Mouse (Mus musculus) CH12.LX (cell line): ENCODE results near the gene Dagla. TPM values are rescaled to one million over a fixed set of nuclear protein-coding genes. Genes with fewer than 3 reads are reported as not detected.

Source experiments
- DNase-seq: peaks from one replicate; pipeline ENCODE4 v3.0.0-alpha.2; 2013; ENCODE audit errors: extremely low read depth
- H3K27ac ChIP-seq: 2 replicates; pipeline ENCODE4 v1.5.1; 2012; ENCODE audit warnings: low read depth, mild to moderate bottlenecking, control low read depth, moderate library complexity; ENCODE audit not compliant: insufficient read depth
- H3K27me3 ChIP-seq: replicated peaks from 2 replicates; pipeline ENCODE3; 2012; ENCODE audit warnings: inconsistent platforms
- H3K36me3 ChIP-seq, 2 experiments: replicated peaks in 1 of 2; 2 replicates each; pipeline versions ENCODE3 to v1.6.1; 2012; ENCODE audit warnings: inconsistent platforms in 1 of 2, low read length in 1 of 2, mild to moderate bottlenecking in 1 of 2, mixed read lengths in 1 of 2, moderate library complexity in 1 of 2; ENCODE audit not compliant: control insufficient read depth in 1 of 2, insufficient read depth in 1 of 2
- H3K4me1 ChIP-seq, 2 experiments: 2 replicates each; pipeline ENCODE4 v1.6.1; 2012; ENCODE audit warnings: inconsistent platforms in 1 of 2, moderate library complexity in 1 of 2; ENCODE audit not compliant: insufficient read depth in 2 of 2, control insufficient read depth in 1 of 2
- H3K4me2 ChIP-seq: 2 replicates; pipeline ENCODE4 v1.6.1; 2012; ENCODE audit warnings: low read depth, mild to moderate bottlenecking, control low read depth; ENCODE audit not compliant: poor library complexity, insufficient read depth, severe bottlenecking
- H3K4me3 ChIP-seq, 3 experiments: fragments of 150-350 bp in 1 of 3; sonication (generic) in 1 of 3; replicated peaks in 1 of 3; 2 replicates each; pipeline versions ENCODE3 to v1.5.1; 2011 to 2012; ENCODE audit warnings: low read depth in 2 of 3, low read length in 2 of 3, mild to moderate bottlenecking in 2 of 3, moderate library complexity in 2 of 3, control low read depth in 1 of 3, improper control_type of control experiment in 1 of 3, inconsistent platforms in 1 of 3, mixed read lengths in 1 of 3; ENCODE audit not compliant: poor library complexity in 1 of 3
- H3K79me2 ChIP-seq: replicated peaks from 2 replicates; pipeline ENCODE4 v1.6.1; 2012; ENCODE audit warnings: mild to moderate bottlenecking, moderate library complexity; ENCODE audit not compliant: control insufficient read depth, poor library complexity, insufficient read depth, severe bottlenecking; ENCODE audit errors: extremely low read depth
- H3K9ac ChIP-seq: 2 replicates; pipeline ENCODE4 v1.6.1; 2012; ENCODE audit warnings: low read depth, mild to moderate bottlenecking, control low read depth, moderate library complexity; ENCODE audit not compliant: insufficient read depth
- H3K9me3 ChIP-seq: replicated peaks from 2 replicates; pipeline ENCODE3; 2012; ENCODE audit warnings: low read length, inconsistent platforms, mixed read lengths
- CTCF ChIP-seq, 2 experiments: IDR thresholded peaks in 1 of 2; conservative IDR thresholded peaks in 1 of 2; 2 replicates each; pipeline ENCODE4 v1.5.1; 2011 to 2012; ENCODE audit warnings: low read depth in 2 of 2, low read length in 2 of 2, improper control_type of control experiment in 1 of 2, inconsistent platforms in 1 of 2, mild to moderate bottlenecking in 1 of 2, moderate library complexity in 1 of 2
- ETS1 ChIP-seq: conservative IDR thresholded peaks from 2 replicates; pipeline ENCODE4 v1.6.1; 2012; ENCODE audit warnings: low read depth, mild to moderate bottlenecking, inconsistent platforms, low read length, improper control_type of control experiment, moderate library complexity
- GABPA ChIP-seq: IDR thresholded peaks from 2 replicates; pipeline ENCODE4 v1.6.1; 2012; ENCODE audit warnings: low read depth, low read length, improper control_type of control experiment, inconsistent platforms; ENCODE audit not compliant: insufficient replicate concordance
- IRF4 ChIP-seq: IDR thresholded peaks from 2 replicates; pipeline ENCODE4 v1.6.1; 2014; ENCODE audit warnings: low read depth, mild to moderate bottlenecking, inconsistent platforms, low read length, improper control_type of control experiment
- KAT2A ChIP-seq: IDR thresholded peaks from 2 replicates; pipeline ENCODE4 v1.6.1; 2012; ENCODE audit warnings: low read length, improper control_type of control experiment, inconsistent platforms; ENCODE audit not compliant: insufficient replicate concordance
- MXI1 ChIP-seq: IDR thresholded peaks from 2 replicates; pipeline ENCODE4 v1.6.1; 2011; ENCODE audit warnings: mild to moderate bottlenecking, low read depth, low read length, improper control_type of control experiment
- NELFE ChIP-seq: IDR thresholded peaks from 2 replicates; pipeline ENCODE4 v1.6.1; 2011; ENCODE audit warnings: low read depth, low read length, improper control_type of control experiment
- POLR2A ChIP-seq: IDR thresholded peaks from 2 replicates; pipeline ENCODE4 v1.6.1; 2011; ENCODE audit warnings: low read depth, mild to moderate bottlenecking, improper control_type of control experiment, low read length
- ZC3H11A ChIP-seq: IDR thresholded peaks from 2 replicates; pipeline ENCODE4 v1.6.1; 2012; ENCODE audit warnings: low read depth, mild to moderate bottlenecking, inconsistent platforms, low read length, improper control_type of control experiment
- ZNF384 ChIP-seq: IDR thresholded peaks from 2 replicates; pipeline ENCODE4 v1.6.1; 2012; ENCODE audit warnings: low read depth, low read length, improper control_type of control experiment, inconsistent platforms
- dilution Hi-C: fragments of 300-500 bp; cut with MboI; formaldehyde crosslinking; loops from 2 replicates; pipeline ENCODE4 v1.14.3; 2020; ENCODE audit warnings: low sequenced_read_pairs; ENCODE audit not compliant: extremely low pct_unique_long_range_greater_than_20kb, extremely low pct_ligation_motif_present
- in situ Hi-C: fragments of 300-500 bp; cut with MboI; formaldehyde crosslinking; loops from 3 replicates; pipeline ENCODE4 v1.14.3; 2019; ENCODE audit warnings: low sequenced_read_pairs, low pct_ligation_motif_present, low pct_unique_long_range_greater_than_20kb, mixed read lengths
- polyA plus RNA-seq: library from polyadenylated mRNA; unstranded; fragments of >175 nt; gene quantifications from 2 replicates; pipeline ENCODE4 v1.2.1, GENCODE M21; 2012; ENCODE audit warnings: low read depth; ENCODE audit not compliant: insufficient read length
- total RNA-seq, 2 experiments: library from RNA; depleted of rRNA; stranded (reverse); fragments of 300-350 nt in 1 of 2; fragments of >200 nt in 1 of 2; gene quantifications; 2 replicates each; pipeline ENCODE4 v1.2.3; 2012 to 2014

Gene Dagla
- total and polyA plus RNA-seq, 3 experiments: 0.21 to 0.55 TPM; not detected in 1

GRCm38 (mm10) chr19:10291896-10292490 is 12.7 kb downstream of the Dagla start:
- Histone ChIP-seq H3K9me3 (no peaks in the 10 kb centered on the region), H3K4me2 (no peak overlapping the region), H3K9ac (no peak overlapping the region), H3K27me3 (peaks cover 48% of the 10 kb centered on the region), H3K27ac (no peak overlapping the region), H3K4me3 (no peak overlapping the region), H3K36me3 (no peaks in the 10 kb centered on the region), H3K4me1 (peaks cover 4 to 9% of the 10 kb centered on the region in 2 experiments), H3K79me2 (no peaks in the 10 kb centered on the region)
- DNase-seq: no peak
- TF ChIP-seq IRF4 (no peak), ETS1 (no peak), CTCF (conservative IDR thresholded peaks at IDR 0.05 in 1 of 2, IDR thresholded peaks at IDR 0.05 in 1 of 2; ENCODE audit: low read depth in 2 of 2, low read length in 2 of 2) (no peak), GABPA (no peak), MXI1 (no peak)
- in situ Hi-C loops: no loop called here
- dilution Hi-C loops: no loop called here

- Histone ChIP-seq H3K27ac (no peak overlapping the region), H3K9me3 (no peaks in the 10 kb centered on the region), H3K4me3 (no peak overlapping the region), H3K27me3 (peaks cover 44% of the 10 kb centered on the region), H3K36me3 (no peaks in the 10 kb centered on the region), H3K4me2 (no peak overlapping the region), H3K4me1 (no peaks in the 10 kb centered on the region; a peak in 1 of 4 replicates), H3K9ac (no peak overlapping the region), H3K79me2 (no peaks in the 10 kb centered on the region)
- dilution Hi-C loops: no loop called here
- in situ Hi-C loops: no loop called here
- no peak for DNase-seq
- TF ChIP-seq CTCF (conservative IDR thresholded peaks at IDR 0.05 in 1 of 2, IDR thresholded peaks at IDR 0.05 in 1 of 2; ENCODE audit: low read depth in 2 of 2, low read length in 2 of 2) (no peak), POLR2A (no peak), ZNF384 (no peak), NELFE (no peak), ETS1 (no peak), KAT2A (no peak)
Observed at GRCm38 (mm10) chr19:10290153-10290945, 14.3 kb downstream of the Dagla start.

GRCm38 (mm10) chr19:10289609-10290150 is 15.0 kb downstream of the Dagla start:
- Histone ChIP-seq H3K27ac (no peak overlapping the region), H3K4me1 (no peaks in the 10 kb centered on the region; a peak in 1 of 4 replicates), H3K4me2 (no peak overlapping the region), H3K27me3 (peaks cover 42% of the 10 kb centered on the region), H3K4me3 (no peak overlapping the region), H3K79me2 (no peaks in the 10 kb centered on the region), H3K9ac (no peak overlapping the region), H3K36me3 (no peaks in the 10 kb centered on the region), H3K9me3 (no peaks in the 10 kb centered on the region)
- TF ChIP-seq NELFE: no peak
- TF ChIP-seq ZC3H11A: no peak
- DNase-seq: no peak
- dilution Hi-C loops (no loop called here), in situ Hi-C loops (no loop called here)
